Mouse (Mus musculus): ENCODE results near the gene Magea4.

Gene Magea4

DNA sequence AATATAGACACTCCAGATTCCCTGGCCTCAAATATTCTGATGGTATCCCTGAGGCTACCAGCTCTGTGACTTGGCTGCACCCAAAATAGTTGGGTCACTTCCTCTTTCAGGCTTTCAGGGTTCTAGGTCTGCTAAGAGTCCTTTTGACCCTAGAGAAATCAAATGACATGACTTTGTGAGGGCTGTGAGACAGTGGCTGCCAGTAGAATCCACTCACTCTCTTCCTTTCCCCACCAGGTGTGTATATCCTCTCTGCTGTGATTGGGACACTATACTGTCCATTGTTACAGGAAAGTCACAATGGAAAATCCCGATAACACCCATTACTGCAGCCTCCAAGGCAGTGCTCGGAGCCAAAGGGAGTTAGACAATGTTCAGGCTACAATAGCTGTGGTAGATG lies at the start of gene Magea4:
TSS of gene Magea4 (plus strand) at position 301 of the 400 bp plus-strand sequence.
- DNase-seq (ENCODE audit: low read depth, low spot score), result no peak

GRCm38 (mm10) chrX:72202944-72203554 lies 18.8 kb upstream of the Magea4 start:
- DNase-seq (ENCODE audit: low read depth, low spot score), result no peak

GRCm38 (mm10) chrX:72270637-72271036 lies 48.8 kb downstream of the Magea4 start:
- no peak for DNase-seq (ENCODE audit: low read depth, low spot score)

Measured in retina, postnatal 7 days (tissue).